Mouse (Mus musculus) MEL (cell line): ENCODE measurements at regions not wholly inside any gene's neighbourhood (a gene's known extent, or its start where the extent isn't known, plus 50 kb on each side); places are given as distances from the start of the nearest gene placed in this dataset.

Source experiments
- DNase-seq: peaks from one replicate; pipeline ENCODE4 v3.0.0; 2011; ENCODE audit warnings: low read depth, low spot score
- H3K27ac ChIP-seq: 2 replicates; pipeline ENCODE4 v1.5.1; 2012; ENCODE audit warnings: low read depth, mild to moderate bottlenecking, control low read depth, low read length, moderate library complexity; ENCODE audit not compliant: control insufficient read depth
- H3K27me3 ChIP-seq, 2 experiments: fragments of 150-350 bp in 1 of 2; sonication (generic) in 1 of 2; 2 replicates each; pipeline ENCODE4 v1.6.1; 2012; ENCODE audit warnings: low read length in 2 of 2, mild to moderate bottlenecking in 2 of 2, improper control_type of control experiment in 1 of 2, moderate library complexity in 1 of 2; ENCODE audit not compliant: insufficient read depth in 2 of 2, control insufficient read depth in 1 of 2
- H3K36me3 ChIP-seq, 2 experiments: 2 replicates each; pipeline ENCODE4 v1.6.1; 2012 to 2014; ENCODE audit warnings: low read length in 2 of 2, improper control_type of control experiment in 1 of 2, inconsistent platforms in 1 of 2, mild to moderate bottlenecking in 1 of 2; ENCODE audit not compliant: insufficient read depth in 2 of 2, control insufficient read depth in 1 of 2
- H3K4me1 ChIP-seq, 2 experiments: fragments of 150-350 bp in 1 of 2; sonication (generic) in 1 of 2; 2 replicates each; pipeline ENCODE4 v1.6.1; 2012; ENCODE audit warnings: low read length in 2 of 2, improper control_type of control experiment in 1 of 2, mild to moderate bottlenecking in 1 of 2; ENCODE audit not compliant: insufficient read depth in 2 of 2, control insufficient read depth in 1 of 2
- H3K4me3 ChIP-seq, 2 experiments: fragments of 150-350 bp in 1 of 2; sonication (generic) in 1 of 2; 2 replicates each; pipeline ENCODE4 v1.5.1; 2012; ENCODE audit warnings: low read depth in 2 of 2, low read length in 2 of 2, mild to moderate bottlenecking in 2 of 2, moderate library complexity in 2 of 2, control low read depth in 1 of 2, improper control_type of control experiment in 1 of 2; ENCODE audit not compliant: control insufficient read depth in 1 of 2, insufficient read depth in 1 of 2
- H3K79me2 ChIP-seq: 2 replicates; pipeline ENCODE4 v1.6.1; 2012; ENCODE audit warnings: mild to moderate bottlenecking, low read length, moderate library complexity; ENCODE audit not compliant: control insufficient read depth, poor library complexity, insufficient read depth
- H3K9ac ChIP-seq: 2 replicates; pipeline ENCODE4 v1.6.1; 2012; ENCODE audit warnings: low read depth, mild to moderate bottlenecking, control low read depth, low read length, moderate library complexity; ENCODE audit not compliant: control insufficient read depth, poor library complexity, severe bottlenecking
- H3K9me3 ChIP-seq: fragments of 150-350 bp; sonication (generic); replicated peaks from 2 replicates; pipeline ENCODE4 v1.6.1; 2012; ENCODE audit warnings: mild to moderate bottlenecking, low read length, improper control_type of control experiment, moderate library complexity; ENCODE audit not compliant: insufficient read depth
- BHLHE40 ChIP-seq: IDR thresholded peaks from 2 replicates; pipeline ENCODE4 v1.6.1; 2012; ENCODE audit warnings: low read depth, mild to moderate bottlenecking, inconsistent platforms, low read length, improper control_type of control experiment, borderline replicate concordance
- CHD2 ChIP-seq: IDR thresholded peaks from 2 replicates; pipeline ENCODE4 v1.6.1; 2011; ENCODE audit warnings: low read length, improper control_type of control experiment
- CTCF ChIP-seq, 3 experiments: IDR thresholded peaks in 2 of 3; conservative IDR thresholded peaks in 1 of 3; 2 replicates each; pipeline ENCODE4 v1.5.1; 2011 to 2012; ENCODE audit warnings: low read length in 3 of 3, low read depth in 2 of 3, mild to moderate bottlenecking in 2 of 3, improper control_type of control experiment in 1 of 3, inconsistent platforms in 1 of 3, mixed read lengths in 1 of 3, moderate library complexity in 1 of 3; ENCODE audit not compliant: control insufficient read depth in 1 of 3, insufficient read depth in 1 of 3, poor library complexity in 1 of 3, severe bottlenecking in 1 of 3
- E2F4 ChIP-seq: IDR thresholded peaks from 2 replicates; pipeline ENCODE4 v1.6.1; 2011; ENCODE audit warnings: low read depth, low read length, improper control_type of control experiment, borderline replicate concordance
- GABPA ChIP-seq: IDR thresholded peaks from 2 replicates; pipeline ENCODE4 v1.6.1; 2012; ENCODE audit warnings: low read depth, mild to moderate bottlenecking, inconsistent platforms, low read length, improper control_type of control experiment, moderate library complexity
- GATA1 ChIP-seq: IDR thresholded peaks from 2 replicates; pipeline ENCODE4 v1.6.1; 2011; ENCODE audit warnings: low read depth, low read length, improper control_type of control experiment
- HCFC1 ChIP-seq: IDR thresholded peaks from 2 replicates; pipeline ENCODE4 v1.6.1; 2012; ENCODE audit warnings: low read depth, mild to moderate bottlenecking, inconsistent platforms, low read length, improper control_type of control experiment, moderate library complexity
- JUND ChIP-seq: IDR thresholded peaks from 2 replicates; pipeline ENCODE4 v1.6.1; 2011; ENCODE audit warnings: low read depth, mild to moderate bottlenecking, improper control_type of control experiment, low read length
- MAFK ChIP-seq: IDR thresholded peaks from 2 replicates; pipeline ENCODE4 v1.6.1; 2011; ENCODE audit warnings: low read depth, mild to moderate bottlenecking, low read length, improper control_type of control experiment, borderline replicate concordance
- MEF2A ChIP-seq: IDR thresholded peaks from 2 replicates; pipeline ENCODE4 v1.6.1; 2014; ENCODE audit warnings: low read depth, mild to moderate bottlenecking, inconsistent platforms, low read length, improper control_type of control experiment; ENCODE audit not compliant: poor library complexity, insufficient replicate concordance, severe bottlenecking; ENCODE audit errors: extremely low read depth
- MYB ChIP-seq: IDR thresholded peaks from 2 replicates; pipeline ENCODE4 v1.6.1; 2011; ENCODE audit warnings: mild to moderate bottlenecking, low read depth, low read length, improper control_type of control experiment
- MYC ChIP-seq: IDR thresholded peaks from 2 replicates; pipeline ENCODE4 v1.6.1; 2011; ENCODE audit warnings: low read depth, mild to moderate bottlenecking, low read length, improper control_type of control experiment, moderate library complexity
- POLR2A ChIP-seq, 2 experiments: IDR thresholded peaks; 2 replicates each; pipeline ENCODE4 v1.6.1; 2011 to 2012; ENCODE audit warnings: low read length in 2 of 2, mild to moderate bottlenecking in 2 of 2, control low read depth in 1 of 2, improper control_type of control experiment in 1 of 2, low read depth in 1 of 2, moderate library complexity in 1 of 2; ENCODE audit not compliant: control insufficient read depth in 1 of 2, insufficient read depth in 1 of 2, poor library complexity in 1 of 2
- RAD21 ChIP-seq: IDR thresholded peaks from 2 replicates; pipeline ENCODE4 v1.6.1; 2011; ENCODE audit warnings: mild to moderate bottlenecking, low read depth, low read length, improper control_type of control experiment
- SIN3A ChIP-seq: IDR thresholded peaks from 2 replicates; pipeline ENCODE4 v1.6.1; 2012; ENCODE audit warnings: low read length, improper control_type of control experiment, inconsistent platforms
- TAL1 ChIP-seq: IDR thresholded peaks from 2 replicates; pipeline ENCODE4 v1.6.1; 2012; ENCODE audit warnings: mild to moderate bottlenecking, inconsistent platforms, low read length, moderate library complexity, mixed read lengths
- TBP ChIP-seq: IDR thresholded peaks from 2 replicates; pipeline ENCODE4 v1.8.0; 2011; ENCODE audit warnings: low read depth, low read length, improper control_type of control experiment
- TCF12 ChIP-seq: IDR thresholded peaks from 2 replicates; pipeline ENCODE4 v1.6.1; 2014; ENCODE audit warnings: low read depth, mild to moderate bottlenecking, inconsistent platforms, low read length, improper control_type of control experiment, moderate library complexity
- UBTF ChIP-seq: IDR thresholded peaks from 2 replicates; pipeline ENCODE4 v1.6.1; 2012; ENCODE audit warnings: low read depth, mild to moderate bottlenecking, inconsistent platforms, low read length, improper control_type of control experiment, moderate library complexity, borderline replicate concordance; ENCODE audit not compliant: insufficient read depth
- ZKSCAN1 ChIP-seq: IDR thresholded peaks from 2 replicates; pipeline ENCODE4 v1.6.1; 2012; ENCODE audit warnings: low read depth, mild to moderate bottlenecking, inconsistent platforms, low read length, improper control_type of control experiment, moderate library complexity
- ZMIZ1 ChIP-seq: IDR thresholded peaks from 2 replicates; pipeline ENCODE4 v1.6.1; 2012; ENCODE audit warnings: low read depth, mild to moderate bottlenecking, inconsistent platforms, low read length, improper control_type of control experiment, moderate library complexity
- ZNF384 ChIP-seq: IDR thresholded peaks from 2 replicates; pipeline ENCODE4 v1.6.1; 2012; ENCODE audit warnings: low read depth, mild to moderate bottlenecking, inconsistent platforms, low read length, improper control_type of control experiment

- H3K4me3 ChIP-seq = no peak overlapping the region
- DNase-seq = no peak
- no peak for TF ChIP-seq GATA1
- TF ChIP-seq HCFC1 = no peak
- no peak for TF ChIP-seq MEF2A
- TF ChIP-seq TCF12 = no peak
- no peak for TF ChIP-seq SIN3A
- no peak for TF ChIP-seq RAD21
- no peak for TF ChIP-seq UBTF
- TF ChIP-seq GABPA = no peak
- no peak for TF ChIP-seq MYC
- no peak for TF ChIP-seq MAFK
- no peak for TF ChIP-seq ZNF384
- TF ChIP-seq JUND = no peak
- no peak for TF ChIP-seq MYB
- TF ChIP-seq TBP = no peak
- no peak for TF ChIP-seq E2F4
- TF ChIP-seq POLR2A (IDR thresholded peaks at IDR 0.05; ENCODE audit: control insufficient read depth in 1 of 2, insufficient read depth in 1 of 2, low read depth in 1 of 2, low read length in 2 of 2, poor library complexity in 1 of 2) = no peak
- TF ChIP-seq ZMIZ1 = no peak
- no peak for TF ChIP-seq CTCF (IDR thresholded peaks at IDR 0.05 in 2 of 3, conservative IDR thresholded peaks at IDR 0.05 in 1 of 3; ENCODE audit: control insufficient read depth in 1 of 3, insufficient read depth in 1 of 3, low read depth in 2 of 3, low read length in 3 of 3, poor library complexity in 1 of 3, severe bottlenecking in 1 of 3)
- no peak for TF ChIP-seq TAL1
- H3K9ac ChIP-seq = no peak overlapping the region
- H3K4me1 ChIP-seq = no peaks in the 10 kb centered on the region
- H3K27ac ChIP-seq = no peak overlapping the region
- H3K36me3 ChIP-seq = no peaks in the 10 kb centered on the region
- no peaks in the 10 kb centered on the region for H3K9me3 ChIP-seq
- H3K27me3 ChIP-seq = peaks cover 0 to 2% of the 10 kb centered on the region in 2 experiments; a peak in 2 of 4 replicates
- H3K79me2 ChIP-seq = no peaks in the 10 kb centered on the region
These were observed 147.4 kb downstream of the Pik3r1 start for GRCm38 (mm10) chr13:101620660-101621059.

- H3K9ac ChIP-seq = no peak overlapping the region
- TF ChIP-seq GATA1 = no peak
- no peak for TF ChIP-seq ZKSCAN1
- TF ChIP-seq CHD2 = no peak
- TF ChIP-seq MEF2A = no peak
- no peak for TF ChIP-seq BHLHE40
- DNase-seq = no peak
- peaks cover 0 to 2% of the 10 kb centered on the region in 2 experiments; a peak in 1 of 4 replicates for H3K27me3 ChIP-seq
- H3K36me3 ChIP-seq = no peaks in the 10 kb centered on the region
- no peak overlapping the region for H3K27ac ChIP-seq
- no peaks in the 10 kb centered on the region for H3K9me3 ChIP-seq
- H3K79me2 ChIP-seq = no peaks in the 10 kb centered on the region
- no peaks in the 10 kb centered on the region for H3K4me1 ChIP-seq
- H3K4me3 ChIP-seq = no peak overlapping the region
These were observed 148.9 kb downstream of the Pik3r1 start for GRCm38 (mm10) chr13:101619154-101619553.
